Mouse (Mus musculus) testis, adult 2 months (tissue): ENCODE data around the gene Cadm4.

ENCODE experiments used
- CTCF ChIP-seq: fragments of 200-500 bp; IDR thresholded peaks from 2 replicates; pipeline ENCODE4 v1.5.1; 2012; ENCODE audit warnings: low read depth, mild to moderate bottlenecking, inconsistent platforms, low read length, moderate library complexity; ENCODE audit not compliant: control insufficient read depth, insufficient read depth, insufficient replicate concordance
- POLR2A ChIP-seq: fragments of 200-500 bp; IDR thresholded peaks from 2 replicates; pipeline ENCODE4 v1.6.1; 2012; ENCODE audit warnings: low read depth, mild to moderate bottlenecking, inconsistent platforms, low read length, moderate library complexity; ENCODE audit not compliant: control insufficient read depth

- TF ChIP-seq CTCF = no peak
- no peak for TF ChIP-seq POLR2A
Measured at GRCm38 (mm10) chr7:24506065-24506459, 24.2 kb downstream of the Cadm4 start.
